Mouse (Mus musculus): Measurements from ENCODE around the gene Ntsr2. TPM values are rescaled to one million over a fixed set of nuclear protein-coding genes. Genes with fewer than 3 reads are reported as not detected.

Ntsr2 gene
- total RNA-seq (2023), result not detected

GRCm38 (mm10) chr12:16653332-16654093 lies at the start of gene Ntsr2:
Ntsr2 (plus strand) TSS chr12:16653382.

GRCm38 (mm10) chr12:16610936-16611335 lies 42.2 kb upstream of the Ntsr2 start, which contains the start of gene Lpin1:
Lpin1 (minus strand) TSS chr12:16610966.

Other genes starting within 250 kb of the Ntsr2 start
- 10 to 100 TPM; 35.4 to 35.8 TPM for gene Lpin1, start 42.4 kb upstream of the Ntsr2 start, total RNA-seq (2023)
- gene Greb1, start 147.5 kb downstream of the Ntsr2 start, total RNA-seq (2023), result under 1 TPM in 1 of 2 experiments, not detected in 1; 0.79 TPM
- gene E2f6, start 157.6 kb downstream of the Ntsr2 start, total RNA-seq (2023), result 1 to 10 TPM; 7.9 to 8.4 TPM
- 10 to 100 TPM; 58.3 TPM for gene Rock2, start 241.5 kb downstream of the Ntsr2 start, total RNA-seq (2023)

All from monocyte, adult 59 days (primary cell).